Mouse (Mus musculus) 416B (cell line): Measurements from ENCODE around the gene Zc3h7b.
A peak's percentile ranks its signal among the peaks of the same experiment; 100 is the strongest.
"Not testable (repeated sequence)": the region's sequence is repeated elsewhere in the genome, so short reads cannot be mapped to it uniquely, and the experiment has no call there.

ENCODE experiments used
- DNase-seq: peaks from one replicate; pipeline ENCODE4 v3.0.0; 2011; ENCODE audit warnings: low read depth

The Zc3h7b gene

GRCm38 (mm10) chr15:81744992-81745600 is at the start of gene Zc3h7b, which contains the start of gene Rangap1:
TSS of gene Zc3h7b (plus strand) at chr15:81745057.
TSS of gene Rangap1 (minus strand) at chr15:81745530.
- peak; percentile 71 for DNase-seq

GRCm38 (mm10) chr15:81697175-81697574 is 47.7 kb upstream of the Zc3h7b start, which contains the start of gene Chadl:
TSS of gene Chadl (minus strand) at chr15:81697287.
- no peak for DNase-seq

DNA sequence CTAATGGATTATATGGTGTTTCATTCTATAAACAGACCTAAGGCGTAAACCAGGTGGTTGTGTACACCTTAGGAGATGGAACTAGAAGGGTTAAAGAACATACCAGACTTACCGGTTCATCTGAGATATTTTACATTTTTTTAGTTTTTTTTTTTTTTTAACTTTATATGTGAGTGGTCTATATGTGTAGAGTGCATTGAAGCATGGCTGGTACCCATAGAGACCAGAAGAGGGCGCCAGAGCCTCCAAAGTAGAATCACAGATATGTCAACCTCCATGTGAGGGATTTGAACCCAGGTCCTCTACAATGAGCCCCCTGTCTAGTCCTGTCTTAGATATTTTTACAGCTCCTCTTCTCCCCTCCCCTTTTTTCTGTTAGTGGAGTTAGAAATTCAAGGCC is 47.0 kb upstream of the Zc3h7b start:
- DNase-seq = peak; percentile 75

DNA sequence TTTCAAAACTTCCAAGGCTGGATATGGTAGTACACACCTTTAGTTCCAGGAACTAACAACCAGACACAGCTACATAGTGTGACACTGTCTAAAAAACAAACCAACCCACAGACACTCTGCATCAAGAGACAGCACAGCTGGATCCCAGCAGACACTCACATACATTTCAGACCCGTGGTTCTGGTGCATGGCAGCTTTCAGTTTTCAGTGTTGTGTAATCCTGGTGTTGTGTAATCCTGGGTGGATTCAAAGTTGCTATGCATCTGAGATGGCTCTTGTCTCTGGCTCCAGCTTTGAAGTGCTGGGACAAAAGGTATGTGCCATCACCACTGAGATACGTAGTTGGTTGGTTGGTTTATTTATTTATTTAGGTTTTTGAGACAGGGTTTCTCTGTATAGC is 46.3 kb upstream of the Zc3h7b start:
- peak; percentile 74 for DNase-seq

DNA sequence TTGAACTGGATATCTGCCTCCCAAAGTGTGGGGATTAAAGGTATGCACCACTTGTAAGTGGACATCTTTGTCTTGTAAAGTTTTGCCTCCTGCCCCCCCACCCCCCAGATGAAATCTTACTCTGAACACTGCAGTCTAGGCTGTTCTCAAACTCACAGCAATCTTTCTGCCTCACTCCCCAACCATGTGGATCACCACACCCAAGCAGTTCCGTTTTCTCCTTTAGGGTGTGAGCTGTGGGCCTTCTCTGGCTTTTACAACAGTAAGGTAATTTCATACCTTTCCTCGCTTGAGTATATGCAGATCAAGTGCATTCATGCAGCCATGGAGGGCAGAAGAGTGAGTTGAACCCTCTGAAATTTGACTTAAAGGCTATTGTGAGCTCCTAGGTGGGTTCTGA is 44.7 kb upstream of the Zc3h7b start:
- DNase-seq = no peak

GRCm38 (mm10) chr15:81700601-81701000 is 44.3 kb upstream of the Zc3h7b start:
- no peak for DNase-seq

DNA sequence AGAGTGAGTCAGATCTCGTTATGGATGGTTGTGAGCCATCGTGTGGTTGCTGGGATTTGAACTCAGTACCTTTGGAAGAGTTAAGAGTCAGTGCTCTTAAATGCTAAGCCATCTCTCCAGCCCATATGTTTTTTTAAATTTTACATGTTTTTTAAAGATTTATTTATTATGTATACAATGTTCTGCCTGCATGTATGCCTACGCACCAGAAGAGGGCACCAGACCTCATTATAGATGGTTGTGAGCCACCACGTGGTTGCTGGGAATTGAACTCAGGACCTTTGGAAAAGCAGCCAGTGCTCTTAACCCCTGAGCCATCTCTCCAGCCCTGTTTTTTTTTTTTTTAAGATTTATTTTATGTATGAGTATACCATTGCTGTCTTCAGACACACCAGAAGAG is 43.5 kb upstream of the Zc3h7b start:
- not testable (repeated sequence) for DNase-seq

DNA sequence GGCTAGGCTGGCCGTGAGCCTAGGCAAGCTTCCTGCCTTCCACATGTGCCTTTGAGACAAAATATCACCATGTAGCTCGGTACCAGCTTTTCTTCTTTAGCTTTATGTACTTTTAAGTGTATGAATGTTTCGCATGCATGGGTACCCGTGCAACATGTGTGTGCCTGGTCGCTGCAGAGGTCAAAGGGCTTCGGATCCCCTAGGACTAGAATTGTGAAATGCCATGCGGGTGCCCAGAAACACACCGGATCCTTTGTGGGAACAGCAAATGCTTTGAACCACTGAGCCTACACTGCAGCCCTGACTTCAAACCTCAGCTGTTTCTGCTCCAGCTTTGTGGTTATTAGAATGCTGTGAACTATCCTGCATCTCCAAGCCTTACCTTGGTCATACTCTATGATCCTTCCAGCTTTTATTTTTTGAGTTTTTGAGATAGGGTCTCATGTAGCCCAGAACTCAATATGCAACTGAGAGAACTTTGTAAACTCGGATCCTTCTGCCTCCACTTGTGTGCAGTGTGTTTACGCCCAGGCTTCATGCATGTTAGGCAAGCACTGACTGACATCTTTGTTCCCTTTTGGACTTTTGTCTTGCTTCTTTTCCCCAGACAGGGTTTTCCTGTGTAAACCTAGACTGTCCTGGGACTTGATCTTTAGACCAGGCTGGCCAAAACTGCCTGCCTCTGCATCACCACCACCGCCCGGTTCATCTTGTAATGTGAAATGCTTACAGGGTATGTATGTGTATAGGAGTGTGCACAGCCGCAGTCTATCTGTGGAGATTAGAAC is 42.4 kb upstream of the Zc3h7b start:
- DNase-seq = no peak

DNA sequence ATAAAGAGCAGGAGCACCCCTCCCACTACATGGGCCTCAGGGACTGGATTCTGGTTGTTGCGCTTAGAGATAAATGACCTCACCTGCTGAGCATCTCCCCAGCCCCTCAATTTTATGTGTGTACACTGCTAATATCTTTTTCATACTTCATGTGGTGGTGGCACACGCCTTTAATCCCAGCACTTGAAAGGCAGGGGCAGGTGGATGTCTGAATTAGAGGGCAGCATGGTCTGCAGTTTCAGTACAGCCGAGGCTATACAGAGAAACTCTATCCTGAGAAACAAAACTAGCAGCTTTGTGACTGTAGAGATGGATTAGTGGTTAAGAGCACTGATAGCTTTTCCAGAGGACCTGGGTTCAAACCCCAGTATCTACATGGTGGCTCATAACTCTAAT is 41.8 kb upstream of the Zc3h7b start:
- no peak for DNase-seq

GRCm38 (mm10) chr15:81708991-81709390 is 35.9 kb upstream of the Zc3h7b start:
- no peak for DNase-seq

DNA sequence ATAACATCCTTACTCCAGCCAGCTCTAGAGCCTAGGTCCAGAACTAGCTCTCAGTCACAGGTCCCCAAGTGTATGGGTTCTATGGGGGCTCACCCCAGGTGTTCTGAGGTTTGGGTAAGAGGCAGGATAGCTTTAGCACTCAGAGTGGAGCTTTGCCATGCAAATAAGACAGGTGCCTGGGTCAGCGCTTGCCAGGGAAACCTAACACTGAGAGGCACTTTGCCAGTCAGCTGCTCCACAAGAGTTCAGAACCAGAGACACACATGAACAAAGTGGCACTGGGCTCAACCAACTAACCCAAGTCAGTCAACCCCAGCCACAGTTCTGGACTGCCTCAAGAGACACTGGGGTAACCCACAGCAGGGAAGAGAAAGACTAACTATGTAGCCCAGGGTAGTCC is 35.2 kb upstream of the Zc3h7b start:
- DNase-seq = no peak

- no peak for DNase-seq
These were observed 34.1 kb upstream of the Zc3h7b start for GRCm38 (mm10) chr15:81710801-81711200.

DNA sequence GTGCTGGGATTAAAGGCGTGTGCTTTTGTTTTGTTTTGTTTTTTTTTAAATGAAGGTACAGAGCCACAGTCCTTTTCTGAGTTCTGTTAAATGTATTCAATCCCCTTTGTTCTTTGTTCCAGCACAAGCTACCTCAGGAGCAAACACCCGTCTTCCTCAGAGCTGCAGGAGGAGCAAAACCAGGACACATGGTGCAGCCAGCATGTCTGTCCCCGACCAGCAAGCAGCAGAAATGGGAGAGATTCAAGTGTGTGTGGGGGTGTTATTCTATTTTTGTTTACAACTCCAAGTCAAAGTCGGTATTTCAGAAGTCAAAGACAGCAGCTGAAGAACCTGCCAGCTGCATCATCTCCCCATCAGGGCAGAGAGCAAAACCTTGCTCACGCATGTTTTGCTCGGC is 31.1 kb upstream of the Zc3h7b start:
- no peak for DNase-seq

DNA sequence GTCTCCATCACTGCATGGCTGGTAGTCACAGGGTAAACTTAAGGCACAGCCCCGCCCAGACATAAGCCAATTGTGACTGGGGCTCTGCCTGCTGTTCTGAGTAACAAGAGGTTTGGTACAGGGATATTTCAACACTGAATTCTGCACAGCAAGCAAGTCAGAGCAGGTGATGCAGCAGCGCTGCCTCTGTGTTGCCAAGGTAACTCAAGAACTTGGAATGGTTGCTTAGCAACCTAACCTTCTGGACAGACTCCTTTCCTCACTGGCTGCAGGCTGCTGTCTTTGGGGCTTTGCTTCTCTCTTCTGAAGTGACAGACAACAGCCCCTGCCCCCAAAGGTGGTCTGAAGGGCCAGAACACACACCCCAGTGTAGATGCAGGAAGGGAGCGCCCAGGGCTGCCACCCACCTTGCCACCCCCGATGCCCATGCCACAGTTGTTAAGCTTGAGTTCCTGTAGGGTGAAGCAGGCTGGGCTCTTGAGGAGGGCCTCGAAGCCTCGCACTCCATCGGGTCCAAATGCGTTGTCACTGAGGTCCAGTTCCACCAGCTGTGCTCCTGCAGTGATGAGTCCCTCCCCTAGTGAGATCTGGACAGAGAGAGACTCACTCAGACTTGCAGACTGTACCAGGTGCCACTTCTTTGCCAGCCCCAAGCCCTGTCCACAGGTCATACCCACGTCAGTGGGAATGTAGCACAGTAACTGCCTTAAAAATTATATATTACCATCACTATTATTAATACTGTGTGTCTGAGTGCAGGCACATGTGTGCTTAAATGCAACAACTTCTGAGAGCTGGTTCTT is 26.3 kb upstream of the Zc3h7b start:
- no peak for DNase-seq

GRCm38 (mm10) chr15:81719139-81719531 is 25.7 kb upstream of the Zc3h7b start:
- no peak for DNase-seq

DNA sequence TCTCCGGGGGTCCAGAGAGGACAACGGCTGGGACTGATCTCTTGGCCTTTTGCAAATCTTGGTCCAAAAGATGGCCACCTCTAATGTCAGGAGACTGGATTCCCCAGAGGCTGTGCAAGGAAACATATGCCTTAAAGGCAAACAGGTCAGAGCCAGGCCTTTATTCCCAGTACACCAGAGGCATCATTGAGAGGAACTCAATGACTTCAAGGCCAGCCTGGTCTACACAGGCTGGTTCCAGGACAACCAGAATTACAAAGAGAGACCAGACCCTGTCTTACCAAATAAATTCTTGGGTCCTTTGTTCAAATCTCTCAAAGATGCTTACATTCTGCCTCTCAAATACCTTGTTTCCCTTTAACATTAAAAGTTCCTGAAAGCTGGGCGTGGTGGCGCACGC is 22.5 kb upstream of the Zc3h7b start:
- no peak for DNase-seq

DNA sequence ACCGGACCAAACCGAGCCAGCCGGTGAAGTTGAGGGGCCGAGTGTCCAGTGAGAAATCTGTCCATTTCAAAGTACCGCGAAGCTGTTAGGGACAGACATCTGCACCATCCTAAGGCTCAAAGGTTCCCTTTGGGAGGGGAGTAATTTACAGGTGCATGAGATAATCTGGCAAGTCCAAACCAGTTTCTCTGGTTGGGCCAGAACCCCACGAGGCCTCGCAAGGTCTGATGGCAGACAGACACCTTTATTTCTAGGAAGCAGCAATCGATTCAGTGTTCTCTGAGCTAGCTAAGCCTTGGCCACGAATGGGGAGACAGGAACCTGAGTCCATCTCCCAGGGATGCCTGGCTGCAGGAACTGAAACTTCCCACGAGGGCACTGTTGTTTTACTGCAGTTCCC is 21.2 kb upstream of the Zc3h7b start:
- DNase-seq = no peak

- no peak for DNase-seq
These were observed 18.9 kb upstream of the Zc3h7b start for GRCm38 (mm10) chr15:81725965-81726364.

DNA sequence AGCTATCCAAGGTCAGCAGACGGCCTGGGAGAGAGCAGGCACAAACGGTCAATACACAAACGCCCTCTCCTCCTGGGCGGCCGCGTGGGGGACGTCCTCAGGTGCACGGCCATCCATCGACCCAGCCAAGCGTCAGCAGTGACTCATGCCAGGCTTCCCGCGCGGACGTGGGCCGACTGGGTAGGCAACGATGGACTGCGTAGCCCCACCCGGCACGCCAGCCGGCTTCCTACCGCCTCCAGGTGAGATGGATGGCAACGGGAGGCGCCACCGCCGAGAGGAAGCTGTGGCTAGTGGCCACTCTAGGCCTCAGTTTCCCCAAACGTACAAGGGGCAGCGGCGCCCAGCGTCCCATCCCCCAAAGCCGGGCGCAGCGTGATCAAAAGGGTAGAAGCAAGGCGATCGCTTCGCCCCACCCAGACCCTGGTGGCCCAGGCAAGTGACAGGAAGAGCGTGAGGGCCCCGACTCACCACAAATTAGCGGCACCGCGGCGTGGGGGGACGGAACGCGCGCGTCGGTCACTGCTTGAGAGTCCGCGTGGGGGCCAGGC is 15.5 kb upstream of the Zc3h7b start:
- peak; percentile 47 for DNase-seq

DNA sequence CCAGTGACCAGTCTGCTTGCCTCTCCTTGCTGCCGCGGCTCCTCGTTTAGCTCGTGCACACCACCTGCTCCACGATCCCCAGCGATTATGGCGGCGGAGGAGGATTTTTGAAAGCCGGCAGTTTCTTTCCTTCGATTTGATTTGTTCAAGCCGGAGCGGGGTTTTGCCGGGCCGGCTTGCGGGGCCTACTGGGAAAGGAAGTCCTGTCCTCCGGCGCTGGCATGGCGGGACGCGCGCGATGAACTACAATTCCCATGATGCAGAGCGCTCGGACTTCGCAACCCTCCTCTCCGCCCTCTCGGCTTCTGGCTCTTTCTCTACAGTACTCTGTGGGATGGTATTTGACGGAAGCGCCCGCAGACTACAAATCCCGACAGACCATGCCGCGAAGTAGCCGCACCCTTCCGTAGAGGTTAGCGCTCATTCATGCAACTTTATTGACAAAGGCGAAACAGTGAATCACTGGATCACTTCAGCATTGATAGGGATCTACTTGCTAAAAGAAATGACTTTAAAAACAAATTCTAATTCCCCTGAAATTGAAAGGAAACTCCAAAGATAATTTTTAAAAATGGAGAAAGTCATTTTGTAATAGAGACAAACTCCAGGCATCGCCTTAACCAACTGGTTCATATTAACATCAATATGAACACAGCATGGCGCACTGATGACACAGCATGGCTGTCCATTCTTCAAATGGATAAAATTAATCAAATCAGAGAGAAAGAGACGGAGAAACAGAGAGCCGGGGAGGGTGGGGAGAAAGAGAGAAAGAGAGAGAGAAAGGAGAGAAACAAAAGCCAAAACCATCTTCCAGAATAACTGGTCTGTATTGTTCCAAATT is 14.8 kb upstream of the Zc3h7b start:
- peak; percentile 100 for DNase-seq

DNA sequence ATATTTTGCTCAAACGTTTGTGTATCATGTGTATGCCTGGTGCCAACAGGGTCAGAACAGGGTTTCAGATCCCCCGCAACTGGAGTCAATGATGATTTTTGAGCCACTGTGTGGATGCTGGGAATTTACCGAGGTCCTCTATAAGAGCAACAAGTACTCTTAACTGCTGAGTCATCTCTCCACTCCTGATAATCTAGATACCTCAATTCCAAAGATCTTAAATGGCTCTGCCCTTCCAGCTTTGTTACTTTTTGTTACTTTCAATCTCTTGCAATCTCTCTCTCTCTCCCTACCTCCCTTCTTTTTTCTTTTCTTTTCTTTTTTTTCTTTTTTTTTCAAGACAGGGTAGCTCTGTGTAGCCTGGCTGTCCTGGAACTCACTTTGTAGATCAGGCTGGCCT is 9.8 kb upstream of the Zc3h7b start:
- peak; percentile 39 for DNase-seq

DNA sequence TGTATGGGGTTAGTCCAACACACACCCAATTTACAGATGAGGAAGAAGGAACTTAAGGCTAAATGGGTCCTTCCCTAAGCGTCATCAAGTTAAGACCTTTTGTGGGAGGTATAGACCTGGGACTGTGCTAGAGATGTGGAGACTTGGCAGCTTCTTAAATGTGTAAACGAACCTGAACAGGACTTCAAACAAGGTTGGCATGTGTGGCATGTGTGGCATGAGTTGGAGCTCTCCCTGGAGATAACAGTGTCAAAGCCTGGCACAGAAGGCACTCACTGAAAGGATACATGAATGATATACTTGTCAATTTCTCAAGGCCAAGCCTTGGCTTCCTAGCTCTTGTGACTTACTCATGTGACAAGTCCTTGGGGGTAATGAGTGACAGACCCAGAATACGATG is 5.6 kb upstream of the Zc3h7b start:
- no peak for DNase-seq
